Mouse (Mus musculus): ENCODE data around the gene Slc35a1.

- TF ChIP-seq MAX (IDR thresholded peaks at IDR 0.05; ENCODE audit: low read length) (no peak), NELFE (IDR thresholded peaks at IDR 0.05; ENCODE audit: low read depth, low read length) (no peak), UBTF (IDR thresholded peaks at IDR 0.05; ENCODE audit: low read depth, low read length) (no peak)
Observed at GRCm38 (mm10) chr4:34626401-34626800, 60.8 kb downstream of the Slc35a1 start.
